Mouse (Mus musculus): ENCODE data around the gene Syngr3. TPM values are rescaled to one million over a fixed set of nuclear protein-coding genes. Genes with fewer than 3 reads are reported as not detected.

Gene Syngr3
- total and polyA plus RNA-seq, 3 experiments, result 0.15 to 0.68 TPM; not detected in 1

GRCm38 (mm10) chr17:24653967-24654710, 35.6 kb downstream of the Syngr3 start:
- TF ChIP-seq RCOR1 (IDR thresholded peaks at IDR 0.05; ENCODE audit: low read depth, low read length), result no peak
- no peak for TF ChIP-seq ZNF384 (IDR thresholded peaks at IDR 0.05; ENCODE audit: low read depth, low read length)
- no peak for TF ChIP-seq TBP (IDR thresholded peaks at IDR 0.05; ENCODE audit: low read depth, low read length)
- TF ChIP-seq TCF12 (IDR thresholded peaks at IDR 0.05; ENCODE audit: low read depth, low read length), result no peak
- no peaks in the 10 kb centered on the region for H3K36me3 ChIP-seq (ENCODE audit: control insufficient read depth in 1 of 2, insufficient read depth in 2 of 2, low read length in 2 of 2)
- H3K4me1 ChIP-seq (ENCODE audit: control insufficient read depth in 1 of 2, insufficient read depth in 2 of 2, low read length in 2 of 2), result no peaks in the 10 kb centered on the region
- no peaks in the 10 kb centered on the region for H3K79me2 ChIP-seq (ENCODE audit: control insufficient read depth, insufficient read depth, low read length, poor library complexity)
- peaks cover 14 to 21% of the 10 kb centered on the region in 2 experiments for H3K27me3 ChIP-seq (ENCODE audit: control insufficient read depth in 1 of 2, insufficient read depth in 2 of 2, low read length in 2 of 2)
- DNase-seq (ENCODE audit: low read depth, low spot score), result no peak
- H3K4me3 ChIP-seq (ENCODE audit: control insufficient read depth in 1 of 2, insufficient read depth in 1 of 2, low read depth in 2 of 2, low read length in 2 of 2), result no peak overlapping the region
- H3K9me3 ChIP-seq (replicated peaks; ENCODE audit: insufficient read depth, low read length), result no peaks in the 10 kb centered on the region
- H3K9ac ChIP-seq (ENCODE audit: control insufficient read depth, low read depth, low read length, poor library complexity, severe bottlenecking), result no peak overlapping the region
- H3K27ac ChIP-seq (ENCODE audit: control insufficient read depth, low read depth, low read length), result no peak overlapping the region

DNA sequence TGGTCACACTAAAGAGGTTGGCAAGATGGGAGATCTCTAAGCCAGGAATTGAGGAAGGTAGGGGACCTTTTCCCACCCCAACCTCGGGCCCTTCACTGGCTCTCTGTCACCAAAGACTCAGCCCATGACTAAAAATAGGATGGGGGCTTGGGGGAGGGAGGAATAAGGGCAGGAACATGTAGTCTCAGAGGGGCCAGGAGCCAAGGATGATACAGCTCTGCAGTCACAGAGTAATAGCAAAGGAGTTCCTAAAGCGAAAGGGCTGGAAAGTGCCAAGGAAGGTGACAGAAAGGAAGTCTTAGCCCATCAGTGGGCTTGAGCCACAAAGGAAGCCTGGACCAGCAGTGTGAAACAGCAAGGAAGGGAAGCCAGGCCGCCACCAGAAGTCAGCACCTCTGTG, 37.9 kb downstream of the Syngr3 start:
- Histone ChIP-seq H3K9me3 (replicated peaks; ENCODE audit: insufficient read depth, low read length) (no peaks in the 10 kb centered on the region), H3K4me1 (ENCODE audit: control insufficient read depth in 1 of 2, insufficient read depth in 2 of 2, low read length in 2 of 2) (no peaks in the 10 kb centered on the region), H3K36me3 (ENCODE audit: control insufficient read depth in 1 of 2, insufficient read depth in 2 of 2, low read length in 2 of 2) (no peaks in the 10 kb centered on the region), H3K27ac (ENCODE audit: control insufficient read depth, low read depth, low read length) (no peak overlapping the region), H3K4me3 (ENCODE audit: control insufficient read depth in 1 of 2, insufficient read depth in 1 of 2, low read depth in 2 of 2, low read length in 2 of 2) (no peak overlapping the region), H3K79me2 (ENCODE audit: control insufficient read depth, insufficient read depth, low read length, poor library complexity) (no peaks in the 10 kb centered on the region), H3K9ac (ENCODE audit: control insufficient read depth, low read depth, low read length, poor library complexity, severe bottlenecking) (no peak overlapping the region), H3K27me3 (ENCODE audit: control insufficient read depth in 1 of 2, insufficient read depth in 2 of 2, low read length in 2 of 2) (peaks cover 14 to 25% of the 10 kb centered on the region in 2 experiments)
- no peak for DNase-seq (ENCODE audit: low read depth, low spot score)
- TF ChIP-seq RCOR1 (IDR thresholded peaks at IDR 0.05; ENCODE audit: low read depth, low read length) (no peak), TCF12 (IDR thresholded peaks at IDR 0.05; ENCODE audit: low read depth, low read length) (no peak), CHD1 (IDR thresholded peaks at IDR 0.05; ENCODE audit: low read depth, low read length) (no peak), NELFE (IDR thresholded peaks at IDR 0.05; ENCODE audit: low read depth, low read length) (no peak), POLR2AphosphoS5 (IDR thresholded peaks at IDR 0.05; ENCODE audit: borderline replicate concordance, low read depth, low read length) (no peak), ZMIZ1 (IDR thresholded peaks at IDR 0.05; ENCODE audit: low read depth, low read length) (no peak), GABPA (IDR thresholded peaks at IDR 0.05; ENCODE audit: low read depth, low read length) (no peak), MYB (IDR thresholded peaks at IDR 0.05; ENCODE audit: low read depth, low read length) (no peak), CTCF (IDR thresholded peaks at IDR 0.05 in 2 of 3, conservative IDR thresholded peaks at IDR 0.05 in 1 of 3; ENCODE audit: control insufficient read depth in 1 of 3, insufficient read depth in 1 of 3, low read depth in 2 of 3, low read length in 3 of 3, poor library complexity in 1 of 3, severe bottlenecking in 1 of 3) (no peak), ZC3H11A (IDR thresholded peaks at IDR 0.05; ENCODE audit: low read depth, low read length) (no peak), SMC3 (IDR thresholded peaks at IDR 0.05; ENCODE audit: low read depth, low read length) (no peak), RAD21 (IDR thresholded peaks at IDR 0.05; ENCODE audit: low read depth, low read length) (no peak), MEF2A (IDR thresholded peaks at IDR 0.05; ENCODE audit: extremely low read depth, insufficient replicate concordance, low read depth, low read length, poor library complexity, severe bottlenecking) (no peak), SIN3A (IDR thresholded peaks at IDR 0.05; ENCODE audit: low read length) (no peak), USF1 (IDR thresholded peaks at IDR 0.05; ENCODE audit: low read depth, low read length) (no peak), EP300 (IDR thresholded peaks at IDR 0.05; ENCODE audit: low read depth in 1 of 2, low read length in 2 of 2) (no peak)
